Mouse (Mus musculus) frontal cortex, adult 2 months (tissue): ENCODE measurements around the gene Zfp593. TPM values are rescaled to one million over a fixed set of nuclear protein-coding genes. Genes with fewer than 3 reads are reported as not detected.
"Not testable (repeated sequence)": the region's sequence is repeated elsewhere in the genome, so short reads cannot be mapped to it uniquely, and the experiment has no call there.

Experiments used
- DNase-seq, 2 experiments: peaks; one replicate each; pipeline ENCODE4 v3.0.0; 2022; ENCODE audit warnings: low spot score in 1 of 2; ENCODE audit errors: extremely low spot score in 1 of 2
- polyA plus RNA-seq: library from polyadenylated mRNA; depleted of rRNA; stranded (reverse); fragments of >200 nt; gene quantifications from 2 replicates; pipeline ENCODE4 v1.2.3, GENCODE M21; 2012; rRNA removed

The Zfp593 gene
- 10.0 and 11.3 TPM in 2 replicates for polyA plus RNA-seq

DNA sequence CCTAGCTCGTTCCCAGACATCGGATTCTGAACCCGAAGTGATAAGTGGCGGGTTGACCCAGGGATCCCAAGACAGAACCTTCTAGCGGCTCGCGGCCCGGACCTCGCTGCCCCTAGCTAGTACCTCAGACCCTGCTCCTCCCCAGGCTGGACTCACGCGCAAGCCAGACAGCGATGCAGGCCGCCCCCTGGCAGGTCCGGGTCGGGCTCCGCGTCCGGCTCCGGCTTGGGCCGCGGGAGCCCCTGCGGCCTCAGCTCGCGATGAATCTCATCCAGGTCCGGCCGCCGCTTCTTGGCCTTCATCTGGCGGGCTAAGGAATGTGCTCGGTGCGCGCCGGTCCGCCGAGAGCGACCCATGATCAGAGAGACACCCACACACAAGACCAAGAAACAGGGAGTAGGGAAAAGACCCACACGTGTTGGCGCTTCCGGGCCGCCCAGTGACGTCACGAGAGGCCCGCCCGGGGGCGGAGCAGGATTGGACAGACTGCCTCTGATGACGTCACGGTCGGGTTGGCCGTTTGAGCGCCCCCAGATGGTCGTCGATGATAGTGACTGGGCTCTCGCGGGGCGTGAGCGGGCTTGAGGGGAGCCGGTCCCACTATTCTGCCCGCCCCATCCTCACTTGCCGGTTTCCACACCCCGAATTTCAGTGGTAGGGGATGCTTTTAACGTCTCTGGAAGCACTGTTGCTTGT is at the start of gene Zfp593:
Gene Zfp593, minus strand, starts transcription at position 445 of the 696 bp plus-strand sequence.
- peak; percentile 90 to 97 for DNase-seq

DNA sequence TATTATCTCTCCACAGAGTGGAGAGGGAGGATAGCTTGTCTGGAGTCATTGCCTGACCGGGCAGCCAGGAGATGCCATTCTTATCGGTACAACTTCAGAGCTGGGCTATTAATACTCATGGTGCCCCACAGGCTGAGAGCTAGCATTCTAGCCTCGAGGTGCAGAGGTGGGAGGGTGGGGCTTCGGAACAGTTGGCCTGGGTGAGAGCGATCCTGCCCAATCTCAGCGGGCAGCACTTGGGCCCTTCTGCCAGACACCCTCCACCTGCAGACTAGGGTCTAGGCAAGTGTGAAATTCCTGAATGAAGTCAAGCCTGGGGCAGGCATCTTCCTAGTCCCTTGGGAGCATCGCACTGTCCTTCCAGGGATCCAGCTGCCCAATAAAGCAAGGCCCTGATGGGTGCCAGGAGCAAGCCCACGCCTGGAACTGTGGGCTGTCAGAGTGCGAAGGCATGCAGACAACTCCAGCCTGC is 48.3 kb upstream of the Zfp593 start:
- DNase-seq, result no peak

DNA sequence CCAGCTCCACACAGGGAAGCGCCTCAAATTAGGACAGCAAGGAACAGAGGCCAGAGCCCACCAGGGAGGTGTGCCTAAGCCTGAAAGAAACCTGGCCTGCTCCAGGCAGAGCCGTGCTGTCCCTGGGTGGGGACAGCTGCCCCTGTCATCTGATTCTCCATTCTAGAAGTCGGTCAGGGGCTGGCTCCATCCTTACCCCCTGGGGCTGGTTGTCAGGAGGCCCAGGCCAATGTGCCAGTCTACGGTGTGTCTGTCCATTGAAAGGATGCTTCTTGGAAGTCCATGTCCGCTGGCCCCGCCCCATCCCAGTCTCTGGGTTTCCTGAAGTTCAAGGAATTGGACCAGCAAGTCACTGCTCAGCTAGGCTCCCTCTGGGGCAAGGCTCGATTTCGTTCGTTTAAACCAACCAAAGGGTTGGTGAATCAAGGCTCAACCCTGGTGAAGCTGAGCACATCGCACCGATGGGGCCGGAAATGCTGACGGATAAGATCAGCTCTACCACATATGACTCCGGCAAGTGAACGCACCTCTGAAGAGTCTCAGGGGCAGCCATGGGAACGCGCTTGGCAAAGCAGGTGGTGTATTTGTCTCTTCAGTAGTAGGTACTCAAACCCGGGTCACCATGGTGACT is 47.8 kb upstream of the Zfp593 start:
- no peak for DNase-seq

DNA sequence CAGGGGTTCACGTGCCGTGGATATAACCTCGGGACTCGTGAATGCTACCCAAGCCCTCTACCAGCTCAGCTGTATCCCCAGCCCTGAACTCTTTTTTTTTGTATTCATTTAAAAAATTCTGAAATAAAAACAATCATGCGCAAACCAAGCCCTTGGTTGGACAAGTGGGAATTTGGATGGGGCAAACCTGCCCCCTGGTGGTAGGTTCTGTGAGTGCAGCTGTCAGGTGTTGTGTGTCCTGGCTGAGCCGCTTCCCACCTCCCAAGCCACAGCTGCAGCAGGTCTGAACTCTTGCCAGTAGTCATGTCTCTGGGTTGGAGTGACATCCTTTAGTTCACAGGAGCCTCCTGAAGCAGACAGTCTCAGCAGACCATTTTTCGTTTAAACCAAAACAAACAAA is 46.7 kb upstream of the Zfp593 start:
- DNase-seq, result peak in 1 of 2 experiments; percentile 79

DNA sequence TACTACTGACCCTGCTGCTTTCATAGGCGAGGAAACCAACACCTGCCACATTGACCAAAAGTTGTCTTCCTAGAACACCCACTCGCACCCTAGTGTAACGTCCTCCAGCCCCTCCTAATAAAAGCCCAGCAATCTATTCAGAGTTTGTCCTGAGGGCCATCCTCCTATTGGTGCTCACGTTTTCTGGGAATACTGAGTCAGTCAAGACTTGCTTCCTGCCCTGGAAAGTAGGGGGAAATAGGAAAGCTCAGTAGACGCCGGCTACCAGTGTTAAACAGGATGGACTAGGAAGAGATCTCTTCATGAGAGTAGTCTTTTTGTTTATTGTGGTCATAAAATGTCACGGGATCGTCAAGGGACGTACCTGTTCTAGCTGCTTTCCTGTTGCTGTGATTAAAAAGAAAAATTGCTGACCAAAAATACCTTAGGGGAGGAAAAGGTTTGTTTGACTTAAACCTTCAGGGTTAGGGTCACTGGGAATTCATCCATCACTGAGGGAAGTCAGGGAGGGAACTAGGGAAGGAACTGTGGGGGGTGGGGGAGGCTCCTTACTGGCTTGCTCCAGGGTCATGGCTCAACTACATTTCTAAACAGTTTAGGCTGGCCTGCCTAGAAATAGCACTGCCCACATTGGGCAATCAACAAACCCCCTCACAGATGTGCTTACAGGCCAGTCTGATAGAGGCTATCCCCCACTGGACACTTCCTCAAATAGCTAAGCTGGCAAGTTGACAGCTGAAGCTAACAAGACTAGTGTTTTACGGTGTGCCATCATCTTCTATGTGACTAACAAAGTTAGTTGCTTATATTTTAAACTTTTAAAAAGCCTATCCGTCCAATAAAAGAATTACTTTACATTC is 43.2 kb upstream of the Zfp593 start:
- no peak for DNase-seq

DNA sequence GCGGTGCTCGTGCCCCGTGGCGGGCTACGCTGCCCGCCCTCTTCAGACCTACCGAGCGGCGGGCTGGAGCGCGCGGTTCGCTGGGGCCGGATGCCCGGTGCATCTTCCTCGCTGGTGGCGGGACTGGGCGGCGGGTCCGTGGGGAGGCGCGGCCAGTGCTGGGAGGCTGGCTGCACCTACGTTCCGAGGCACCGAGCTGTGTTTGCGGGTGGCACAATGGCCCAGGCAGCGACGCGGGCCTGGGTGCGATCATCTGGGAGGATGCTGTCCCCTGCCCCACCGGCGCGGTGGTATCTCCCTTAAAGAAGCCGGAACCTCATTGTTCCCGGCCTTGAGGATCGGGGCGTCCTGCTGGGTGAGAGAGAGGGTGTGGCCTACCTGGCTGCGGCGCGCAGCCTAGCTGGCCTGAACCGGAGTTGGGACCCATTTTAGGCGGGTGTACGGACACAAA is 42.2 kb upstream of the Zfp593 start, which contains the start of gene Pdik1l:
Gene Pdik1l, minus strand, starts transcription at position 321 of the 451 bp plus-strand sequence.
- DNase-seq, result peak; percentile 44 to 76

DNA sequence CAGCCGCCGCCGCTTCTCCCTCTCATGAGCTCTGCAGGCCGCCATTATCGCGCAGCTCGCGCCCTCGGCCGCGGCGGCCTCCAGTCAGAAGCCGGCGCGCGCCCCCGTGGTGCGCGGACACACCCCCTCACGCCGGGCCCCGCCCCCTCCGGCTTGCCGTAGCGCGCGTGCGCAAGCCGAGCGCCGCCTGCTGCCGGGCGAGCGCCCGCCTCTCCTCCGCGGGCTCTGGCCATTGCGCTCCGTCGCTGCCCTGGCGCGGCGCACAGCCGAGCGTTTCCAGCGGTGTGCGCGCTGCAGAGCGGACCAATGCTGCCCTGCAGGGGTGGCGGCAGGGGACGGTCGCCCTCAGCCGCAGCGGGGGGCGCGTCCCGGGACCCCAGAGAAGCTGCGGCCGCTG is 41.8 kb upstream of the Zfp593 start:
- DNase-seq, result peak; percentile 84 to 96

DNA sequence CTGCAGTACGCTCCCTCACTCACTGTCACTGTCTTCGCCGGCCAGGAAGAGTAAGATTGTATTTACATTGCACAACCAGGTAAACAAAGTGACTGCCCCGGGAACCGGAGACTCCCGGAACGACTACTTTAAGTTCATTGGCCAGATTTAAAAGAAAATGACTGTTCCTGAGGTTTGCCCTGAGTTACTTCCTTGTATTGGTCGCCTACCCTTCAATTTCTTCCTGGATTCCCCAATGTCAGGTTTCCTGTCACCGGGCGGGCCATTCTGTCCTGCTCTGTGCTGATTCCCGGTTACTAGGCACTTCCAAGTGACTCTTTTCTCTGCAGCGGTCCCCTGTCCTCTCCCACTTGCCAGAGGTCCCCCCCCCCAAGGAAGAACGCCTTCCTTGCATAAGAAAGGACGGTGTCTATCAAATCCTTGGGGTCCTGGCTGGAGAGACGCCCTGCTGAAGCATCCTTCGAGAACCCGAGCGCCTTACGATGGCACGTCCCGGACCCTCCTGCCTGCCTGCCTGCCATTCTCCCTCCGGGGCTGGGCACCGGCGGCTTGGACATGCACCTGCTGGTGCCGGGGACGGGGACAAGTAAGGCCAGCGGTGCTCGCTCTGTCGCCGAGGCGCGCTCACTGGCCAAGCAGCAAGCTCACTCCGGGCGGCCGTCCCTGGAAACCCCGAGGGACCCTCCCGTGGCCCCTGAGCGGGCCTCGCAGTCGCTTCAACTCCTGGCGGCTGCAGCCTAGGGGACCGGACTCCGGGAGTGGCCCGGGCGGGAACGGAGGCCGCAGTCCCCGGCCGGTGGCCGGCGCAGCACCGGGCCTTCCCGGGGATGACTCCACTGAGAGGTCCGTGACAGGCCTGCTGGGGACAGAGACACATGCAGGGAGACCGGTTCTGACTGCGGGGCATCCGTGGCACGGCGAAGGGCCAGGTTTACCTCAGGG is 41.1 kb upstream of the Zfp593 start:
- DNase-seq, result no peak

DNA sequence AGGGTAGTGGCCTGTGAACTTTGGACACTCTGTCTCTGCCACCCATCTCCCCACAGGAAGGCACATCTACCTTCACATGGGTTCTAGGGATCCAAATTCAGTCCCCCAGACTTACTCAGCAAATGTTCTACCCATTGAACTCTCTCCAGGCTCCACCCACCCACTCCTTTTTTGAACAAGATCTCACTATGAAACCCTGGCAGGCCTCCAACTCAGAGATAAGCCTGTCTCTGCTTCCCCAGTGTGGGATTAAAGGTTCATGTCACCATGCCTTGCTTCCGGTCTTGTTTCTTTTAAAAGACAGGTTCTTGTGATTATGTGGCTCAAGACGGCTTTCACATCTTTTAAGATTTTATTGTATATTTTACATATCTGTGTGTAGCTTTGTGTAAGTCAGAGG is 39.5 kb upstream of the Zfp593 start:
- no peak for DNase-seq

DNA sequence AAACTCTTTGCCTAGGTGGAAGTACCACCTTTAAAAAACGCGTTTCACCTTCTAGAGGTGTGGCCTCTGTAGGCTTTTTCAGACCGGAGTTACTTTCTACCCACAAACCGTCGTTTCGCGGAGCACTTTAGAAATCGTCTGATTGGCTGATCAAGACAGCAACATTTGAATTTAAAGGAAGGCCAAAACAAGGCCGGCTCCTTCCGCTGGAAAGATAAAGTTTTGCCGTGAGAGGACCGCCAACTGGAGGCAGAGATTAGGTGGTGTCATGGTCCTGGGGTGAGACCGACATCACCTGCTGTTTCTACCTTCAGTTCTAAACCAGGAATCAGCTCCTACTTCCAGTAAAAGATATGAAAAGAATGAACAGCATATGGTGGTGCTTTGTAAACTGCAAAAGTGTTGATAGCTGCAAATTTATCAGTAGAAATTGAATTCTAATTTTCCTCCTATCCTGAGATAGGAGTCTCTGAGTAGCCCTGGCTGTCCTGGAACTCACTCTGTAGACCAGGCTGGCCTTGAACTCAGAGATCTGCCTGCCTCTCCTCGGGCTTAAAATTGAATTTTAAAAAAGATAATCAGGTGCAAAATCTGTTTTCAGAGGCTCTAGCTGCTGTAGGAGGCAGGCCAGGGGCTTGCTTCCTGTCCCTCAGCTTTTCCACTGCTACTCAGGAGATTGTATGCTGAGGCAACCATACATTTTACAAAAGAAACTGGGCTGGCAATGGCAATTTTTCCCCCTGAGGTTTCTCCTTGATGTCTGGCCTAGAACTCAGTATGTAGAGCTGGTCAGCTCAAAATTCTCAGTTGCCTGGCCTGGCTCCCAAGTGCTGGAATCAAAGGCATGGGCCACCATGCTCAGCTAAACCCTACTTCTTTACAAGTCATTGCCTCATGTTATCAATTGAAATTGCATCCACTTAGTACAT is 28.3 kb upstream of the Zfp593 start:
- no peak for DNase-seq

DNA sequence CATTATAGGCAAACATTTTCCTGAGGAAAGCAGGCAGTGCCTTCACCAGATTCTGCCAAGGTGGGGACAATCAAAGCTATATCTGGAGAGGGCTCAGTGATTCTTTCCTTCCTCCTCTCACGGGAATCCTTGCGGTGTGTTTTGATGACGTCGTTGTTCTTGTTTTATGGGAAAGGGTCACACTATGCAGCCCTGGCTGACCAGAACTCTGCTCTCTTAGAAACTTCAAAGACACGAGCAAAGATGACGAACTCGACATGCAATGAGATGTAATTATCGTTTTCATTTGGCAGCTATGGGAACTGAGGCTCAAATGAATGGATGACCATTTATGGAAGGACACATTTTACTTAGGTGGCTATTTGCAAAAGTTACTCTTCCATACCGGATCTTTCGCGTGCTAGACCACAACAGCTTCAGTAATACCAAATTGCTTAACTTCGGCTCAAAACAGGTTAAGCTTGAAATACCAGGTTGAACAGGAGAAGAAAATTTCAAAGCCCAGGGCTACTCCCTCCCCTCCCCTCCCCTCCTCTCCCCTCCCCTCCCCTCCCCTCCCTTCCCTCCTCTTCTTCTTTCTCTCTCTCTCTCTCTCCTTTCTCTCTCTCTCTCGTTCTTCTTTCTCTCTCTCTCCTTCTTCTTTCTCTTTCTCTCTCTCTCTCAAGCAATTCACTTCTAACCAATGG is 27.5 kb upstream of the Zfp593 start:
- DNase-seq, result no peak

DNA sequence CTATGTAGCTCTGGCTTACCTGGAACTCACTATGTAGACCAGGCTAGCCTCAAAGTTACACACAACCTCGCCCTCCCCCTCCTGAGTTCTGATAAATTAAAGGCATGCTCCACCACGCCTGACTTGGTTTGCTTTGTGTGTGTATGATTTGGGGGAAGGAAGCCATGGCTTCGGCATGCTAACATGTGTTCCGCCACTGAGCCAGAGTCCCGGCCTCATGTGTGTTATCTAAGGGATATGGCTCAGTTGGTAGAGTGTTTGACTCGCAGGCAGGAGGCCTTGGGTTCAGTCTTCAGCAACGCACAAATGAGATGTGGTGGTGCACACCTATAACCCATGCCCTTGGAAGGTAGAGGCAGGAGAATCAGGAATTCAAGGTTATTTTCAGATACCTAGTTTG is 26.6 kb upstream of the Zfp593 start:
- DNase-seq, result no peak

DNA sequence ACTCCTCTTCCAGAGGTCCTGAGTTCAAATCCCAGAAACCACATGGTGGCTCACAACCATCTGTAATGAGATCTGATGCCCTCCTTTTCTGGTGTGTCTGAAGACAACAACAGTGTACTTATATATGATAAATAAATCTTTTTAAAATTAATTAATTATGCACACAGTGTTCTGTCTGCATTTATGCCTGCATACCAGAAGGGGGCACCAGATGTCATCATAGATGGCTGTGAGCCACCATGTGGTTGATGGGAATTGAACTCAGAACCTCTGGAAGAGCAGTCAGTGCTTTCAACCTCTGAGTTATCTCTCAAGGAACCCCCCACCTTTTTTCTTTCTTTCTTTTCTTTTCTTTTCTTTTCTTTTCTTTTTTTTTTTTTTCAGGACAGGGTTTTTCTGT is 24.2 kb upstream of the Zfp593 start:
- DNase-seq, result not testable (repeated sequence)

DNA sequence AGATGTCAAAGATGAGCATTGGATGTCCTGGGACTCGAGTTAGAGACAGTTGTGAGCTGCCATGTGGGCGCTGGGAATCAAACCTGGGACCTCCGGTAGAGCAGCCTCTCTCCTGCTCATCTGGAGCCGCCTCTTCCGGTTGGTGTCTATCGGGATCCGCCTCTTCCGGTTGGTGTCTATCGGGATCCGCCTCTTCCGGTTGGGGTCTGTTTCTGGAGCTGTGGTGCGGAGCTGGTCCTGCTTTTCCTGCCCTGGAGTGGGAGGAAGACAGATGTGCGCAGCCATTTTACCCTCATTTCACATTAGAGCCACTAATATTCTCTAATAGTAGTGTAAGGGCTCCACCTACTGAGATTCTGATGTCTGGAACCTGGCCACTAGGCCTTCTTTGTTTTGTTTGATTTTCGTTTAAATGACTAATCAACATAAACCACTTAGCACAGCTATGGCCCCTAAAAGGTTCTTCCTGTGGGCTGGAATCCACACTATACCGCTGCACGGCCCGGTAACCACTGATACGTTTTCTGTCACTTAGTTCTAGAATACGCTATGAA is 22.8 kb upstream of the Zfp593 start:
- no peak for DNase-seq

DNA sequence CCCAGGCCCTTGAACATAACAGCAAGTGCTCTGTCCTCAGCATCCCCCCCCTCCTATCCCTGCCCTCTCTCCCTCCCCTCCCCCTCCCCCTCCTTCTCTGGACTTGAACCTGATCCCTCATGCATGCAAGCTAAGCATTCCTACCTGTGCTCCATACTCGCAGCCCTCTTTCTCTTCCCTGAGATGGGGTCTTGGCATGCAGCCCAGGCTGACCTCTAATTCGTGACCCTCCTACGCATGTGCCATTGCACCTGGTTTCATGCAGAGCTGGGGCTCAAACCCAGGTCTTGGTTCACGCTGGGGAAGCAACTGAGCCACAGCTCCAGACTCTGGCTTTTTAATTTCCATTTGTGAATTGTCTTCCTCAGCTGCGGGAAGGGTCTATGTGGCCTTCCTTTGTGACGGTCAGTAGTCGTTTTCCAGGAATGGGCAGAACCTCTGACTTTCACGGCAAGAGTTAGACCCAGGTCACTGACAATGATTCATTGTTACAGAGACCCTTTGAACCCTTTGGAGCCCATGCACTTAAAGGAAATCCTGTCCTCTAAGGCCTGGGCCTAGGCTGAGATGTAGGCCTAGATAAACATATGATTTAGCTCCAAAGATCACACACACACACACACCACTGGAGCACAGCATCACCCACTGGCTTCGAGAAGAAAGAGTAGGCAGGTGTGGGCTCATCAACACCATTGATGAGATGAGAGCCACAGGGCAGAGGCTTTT is 20.6 kb upstream of the Zfp593 start:
- no peak for DNase-seq

DNA sequence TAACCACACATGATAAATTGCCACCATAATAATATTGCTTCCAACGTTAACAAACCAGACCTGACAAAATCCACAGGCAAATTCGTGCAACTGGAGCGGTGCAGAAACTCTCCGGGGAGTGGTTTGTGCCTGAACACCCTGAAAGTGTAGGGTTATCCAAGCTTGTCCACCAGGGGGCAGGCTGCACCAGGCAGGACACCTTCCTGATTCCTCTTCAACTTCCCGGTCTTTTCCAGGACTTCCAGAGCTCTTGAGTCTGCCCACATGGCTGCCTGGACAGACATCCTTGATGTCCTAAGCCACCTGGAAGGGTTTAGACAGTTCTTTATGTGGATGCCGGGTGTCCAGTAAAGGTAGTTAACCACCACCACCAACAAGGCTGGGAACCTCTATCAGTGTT is 17.8 kb upstream of the Zfp593 start:
- peak in 1 of 2 experiments; percentile 73 for DNase-seq

DNA sequence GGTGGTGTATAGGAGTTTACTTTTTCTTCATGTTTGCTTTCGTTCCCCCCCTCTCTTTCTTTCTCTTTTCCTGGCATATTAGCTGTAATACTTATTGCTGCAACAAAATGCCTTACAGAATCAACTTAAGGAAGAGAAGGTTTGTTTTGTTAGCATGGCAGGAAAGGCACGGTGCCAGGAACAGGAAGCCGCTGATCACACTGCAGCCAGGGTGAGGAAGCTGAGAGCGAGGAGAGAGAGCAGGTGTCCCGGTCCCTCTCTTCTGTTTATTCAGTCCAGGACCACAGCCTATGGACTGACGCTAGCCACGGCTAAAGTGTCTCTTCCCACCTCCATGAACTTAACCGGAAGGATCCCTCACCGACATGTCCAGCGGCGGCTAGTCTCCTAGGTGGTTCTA is 13.0 kb upstream of the Zfp593 start:
- no peak for DNase-seq
